Mouse (Mus musculus): ENCODE measurements at regions not wholly inside any gene's neighbourhood (a gene's known extent, or its start where the extent isn't known, plus 50 kb on each side); places are given as distances from the start of the nearest gene placed in this dataset.

DNA sequence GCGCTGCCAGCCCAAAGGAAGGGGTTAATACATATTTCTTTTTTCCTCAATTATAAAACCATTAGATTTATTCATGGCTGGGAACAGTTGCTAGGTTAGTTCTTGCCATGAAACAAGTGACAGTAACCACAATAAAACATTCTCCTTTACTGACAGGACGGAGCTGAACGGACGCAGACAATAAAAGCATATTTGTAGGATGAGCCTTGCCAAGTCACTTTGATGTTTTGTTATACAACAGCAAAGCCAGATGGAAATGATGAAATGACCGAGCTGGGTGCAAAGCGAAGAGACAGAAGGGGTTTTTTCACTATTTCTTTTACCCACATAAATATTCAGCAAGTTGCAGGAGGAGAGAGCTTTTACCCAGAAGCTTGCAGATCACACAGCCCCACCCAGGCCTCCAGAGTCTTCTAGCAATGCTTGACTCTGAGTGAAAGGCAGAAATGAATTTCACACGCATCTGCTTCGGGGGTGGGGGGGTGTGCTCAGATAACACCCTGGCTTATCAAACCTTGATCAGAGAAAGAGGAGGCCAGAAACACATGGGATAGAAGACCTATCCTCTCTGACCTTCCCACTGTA lies 395.3 kb downstream of the Mtx2 start:
- in situ Hi-C loops (cut with MboI): no loop called here

DNA sequence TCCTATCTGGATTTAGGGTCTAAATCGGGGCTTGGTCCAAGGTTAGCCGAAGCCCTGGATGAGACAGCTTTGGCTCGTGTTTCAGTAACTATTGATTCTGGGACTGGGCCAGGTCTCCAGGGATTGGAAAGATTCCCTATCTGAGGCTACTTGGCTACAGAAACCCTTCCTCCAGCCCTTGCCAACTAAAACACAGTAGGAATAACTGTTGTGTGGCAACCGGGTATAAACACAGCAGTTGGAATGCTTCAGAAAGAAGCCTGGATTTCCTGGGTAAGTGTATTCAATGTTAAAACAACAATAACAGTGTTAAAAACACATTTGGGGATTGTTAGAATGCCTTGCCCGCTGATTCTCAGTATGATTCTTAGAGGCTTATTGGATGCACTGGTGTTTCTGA lies 398.8 kb downstream of the Mtx2 start:
- in situ Hi-C loops (cut with MboI): no loop called here

DNA sequence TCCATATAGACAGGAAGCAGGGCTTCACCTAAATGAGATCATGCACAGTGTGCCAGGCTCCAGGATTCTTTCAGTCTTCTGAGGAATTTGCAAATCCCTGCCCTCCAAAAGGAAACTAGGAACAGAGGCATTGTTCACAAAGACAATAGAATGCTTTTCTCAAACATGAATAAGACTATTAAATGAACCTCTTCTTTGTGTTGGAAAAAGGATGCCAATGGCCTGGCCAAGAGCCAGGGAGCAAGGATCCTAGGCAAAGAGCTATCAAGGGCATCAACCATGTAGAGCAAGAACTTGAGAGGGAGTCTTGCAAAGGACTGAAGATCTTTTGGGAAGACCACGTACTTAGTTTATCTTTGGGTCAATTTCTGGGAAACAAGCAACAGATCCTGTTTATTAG lies 415.4 kb downstream of the Mtx2 start:
- in situ Hi-C loops (cut with MboI): no loop called here

DNA sequence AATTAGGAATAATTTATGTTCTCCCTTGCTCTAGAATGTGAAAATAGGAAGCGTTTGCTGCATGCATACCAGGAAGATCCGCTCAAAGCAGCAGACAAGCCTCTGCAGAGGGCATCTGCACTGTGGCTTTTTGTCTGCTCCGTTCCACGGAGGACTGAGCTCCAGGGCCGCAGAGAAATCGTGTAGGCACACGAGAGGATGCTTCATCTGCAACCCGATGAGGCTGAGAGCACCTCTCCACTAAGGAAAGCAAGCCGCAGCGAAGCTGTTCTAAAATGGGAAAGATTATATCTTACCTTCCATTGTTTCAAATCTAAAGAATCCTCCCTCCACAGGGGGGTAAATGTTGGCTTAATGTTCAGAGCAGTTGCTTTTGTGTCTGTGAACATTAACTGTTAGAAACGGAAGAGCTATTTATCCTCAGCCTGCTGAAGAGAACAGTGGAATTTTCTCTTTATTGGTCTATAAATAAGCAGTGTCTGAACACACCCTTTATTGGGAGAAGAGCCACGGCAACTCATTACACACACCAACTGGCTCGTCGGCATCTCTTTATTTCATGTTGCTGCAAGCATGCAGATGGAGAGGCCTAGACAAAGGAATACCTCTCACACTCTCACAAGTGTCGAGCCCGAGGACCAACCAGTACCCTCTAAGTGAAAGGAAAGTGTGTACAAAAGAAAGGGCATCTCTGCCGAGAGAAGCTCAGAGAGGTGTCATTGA lies 414.6 kb upstream of the Hnrnpa3 start:
- in situ Hi-C loops (cut with MboI): no loop called here

DNA sequence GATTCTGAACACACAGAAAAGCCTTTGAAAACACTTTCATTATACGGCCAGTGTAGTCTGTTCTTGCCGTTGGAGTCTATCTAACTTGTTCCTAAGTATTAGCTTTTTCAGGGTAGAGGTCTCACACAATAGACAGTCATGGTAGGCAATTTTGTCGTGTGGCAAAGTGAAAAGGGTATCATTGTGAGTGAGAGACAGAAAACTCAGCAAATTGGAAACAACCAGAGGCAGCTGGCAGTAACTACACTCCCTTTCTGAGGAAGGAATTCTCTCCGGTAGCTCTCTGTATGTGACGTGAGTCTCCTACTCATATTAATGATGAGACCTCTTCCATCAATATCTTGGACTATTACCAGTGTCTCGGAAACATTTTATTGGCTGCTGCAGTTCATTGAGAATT lies 413.8 kb upstream of the Hnrnpa3 start:
- in situ Hi-C loops (cut with MboI): no loop called here

DNA sequence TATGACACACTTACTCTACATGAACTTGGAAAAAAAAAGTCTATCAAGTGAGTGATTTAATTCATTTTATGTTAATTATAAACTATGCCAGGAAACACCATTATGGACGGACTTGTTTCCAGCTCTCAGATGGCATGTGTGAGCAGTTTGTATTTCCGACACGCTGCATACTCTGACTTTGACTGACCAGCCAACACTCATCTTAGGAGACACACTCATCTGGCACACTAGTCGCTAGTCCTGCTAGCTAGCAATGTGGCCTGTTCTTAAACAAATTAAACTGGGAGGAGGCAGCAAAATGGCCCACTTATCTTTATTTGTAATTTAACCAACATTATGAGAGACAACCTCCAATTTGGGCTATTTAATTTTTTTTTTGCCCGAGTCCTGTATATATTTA lies 413.4 kb upstream of the Hnrnpa3 start:
- in situ Hi-C loops (cut with MboI): no loop called here

DNA sequence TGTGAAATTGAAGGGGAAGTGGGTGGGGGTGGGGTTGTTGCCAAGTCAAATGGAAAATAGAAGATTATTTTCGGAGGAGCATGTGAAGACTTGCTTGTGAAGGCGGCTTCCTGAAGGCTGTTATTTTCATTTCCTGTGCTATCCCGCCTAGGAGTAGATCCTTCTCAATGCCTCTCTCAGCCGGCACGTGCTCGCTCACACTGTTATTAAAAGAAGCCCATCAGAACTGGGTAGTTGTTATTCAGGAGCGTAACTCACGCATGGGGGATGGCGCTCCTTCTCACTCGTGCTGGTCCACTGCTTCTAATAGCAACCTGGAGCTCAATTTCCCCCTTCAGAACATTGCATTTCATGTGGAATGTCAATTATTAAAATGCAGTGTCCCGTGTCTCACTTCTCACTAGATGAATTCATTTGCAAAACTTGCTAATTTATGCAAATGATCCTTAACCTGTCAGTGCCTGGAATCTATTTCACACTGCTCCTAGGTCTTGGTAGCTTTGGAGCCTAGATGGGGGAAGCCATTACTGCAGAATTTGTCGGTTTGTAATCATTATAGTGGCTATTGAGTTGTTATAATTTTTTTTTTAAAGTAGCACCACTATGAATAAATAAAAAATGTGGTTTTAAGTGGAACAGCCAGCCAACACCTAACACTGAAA lies 412.8 kb upstream of the Hnrnpa3 start:
- in situ Hi-C loops (cut with MboI): no loop called here

DNA sequence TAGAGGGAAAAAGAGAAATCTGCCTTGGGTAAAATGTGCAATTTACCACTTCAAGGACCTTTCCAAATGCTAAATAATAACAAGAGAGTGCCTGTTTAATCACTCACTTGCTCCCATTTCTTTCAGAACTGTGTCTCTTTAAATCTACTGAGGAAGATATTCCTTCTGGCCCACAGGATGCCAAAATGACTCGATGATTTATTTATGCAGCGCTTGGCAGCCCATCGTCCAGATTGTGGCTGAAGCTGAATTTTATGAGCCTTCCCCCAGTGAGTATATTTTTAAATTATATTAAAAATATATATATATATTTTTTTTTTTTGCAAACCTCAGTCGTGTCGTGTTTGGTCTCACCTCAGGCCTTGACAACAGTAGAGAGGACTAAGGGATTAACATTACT lies 410.8 kb upstream of the Hnrnpa3 start:
- in situ Hi-C loops (cut with MboI): no loop called here

DNA sequence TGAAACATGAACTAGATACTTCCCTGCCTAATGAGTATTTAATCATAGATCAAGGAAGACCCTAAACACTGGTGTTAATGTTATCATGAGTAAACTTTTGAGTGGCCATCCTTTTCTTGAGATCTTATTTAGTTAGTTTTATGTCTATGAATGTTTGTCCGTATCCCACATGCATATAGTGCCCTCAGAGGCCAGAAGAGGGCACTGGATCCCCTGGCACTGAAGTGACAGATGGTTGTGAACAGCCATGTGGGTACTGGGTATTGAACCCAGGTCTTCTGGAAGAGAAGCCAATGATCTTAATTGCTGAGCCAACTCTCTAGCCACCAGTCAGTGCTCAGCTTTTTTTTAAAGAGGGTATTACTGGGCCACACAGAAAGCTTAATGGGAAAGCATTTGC lies 408.6 kb upstream of the Hnrnpa3 start:
- in situ Hi-C loops (cut with MboI): no loop called here

DNA sequence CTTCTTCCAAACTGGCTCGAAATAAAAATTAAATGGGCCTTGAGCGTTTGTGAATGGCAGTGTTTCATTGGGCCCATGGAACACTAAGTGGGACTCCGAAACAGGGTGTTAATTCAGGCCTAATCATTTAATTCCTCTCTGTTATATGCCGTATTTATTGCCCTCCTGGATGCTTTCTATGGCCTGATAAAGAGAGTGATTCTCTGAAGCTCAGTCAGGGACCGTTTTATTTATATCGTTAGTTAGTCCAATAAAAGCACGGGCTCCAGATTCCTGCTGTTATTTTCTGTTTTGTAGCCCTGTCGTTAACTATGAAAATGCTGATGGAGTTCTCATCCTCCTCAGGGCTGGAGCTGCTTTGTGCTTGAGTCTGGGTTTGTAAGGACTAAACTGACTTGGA lies 406.2 kb upstream of the Hnrnpa3 start:
- in situ Hi-C loops (cut with MboI): no loop called here

DNA sequence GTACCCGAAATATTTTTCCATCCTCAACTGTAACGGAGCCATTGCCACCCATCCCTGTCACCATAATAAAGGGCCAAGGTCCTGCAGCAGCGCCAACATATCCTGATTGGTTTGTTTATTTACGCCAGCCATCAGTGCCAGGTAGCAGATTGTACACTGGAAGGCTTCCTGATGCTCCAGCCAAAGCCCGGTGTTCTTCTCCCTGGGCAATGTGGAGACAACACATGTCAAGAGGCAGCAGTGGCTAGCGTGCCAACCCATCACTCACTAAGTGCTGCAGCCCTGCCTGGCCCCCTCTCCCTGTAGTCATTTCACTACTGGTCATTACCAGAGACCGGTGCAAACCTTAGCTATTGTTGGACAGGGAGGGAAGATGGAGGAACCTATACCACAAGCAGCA lies 393.8 kb upstream of the Hnrnpa3 start:
- in situ Hi-C loops (cut with MboI): no loop called here

DNA sequence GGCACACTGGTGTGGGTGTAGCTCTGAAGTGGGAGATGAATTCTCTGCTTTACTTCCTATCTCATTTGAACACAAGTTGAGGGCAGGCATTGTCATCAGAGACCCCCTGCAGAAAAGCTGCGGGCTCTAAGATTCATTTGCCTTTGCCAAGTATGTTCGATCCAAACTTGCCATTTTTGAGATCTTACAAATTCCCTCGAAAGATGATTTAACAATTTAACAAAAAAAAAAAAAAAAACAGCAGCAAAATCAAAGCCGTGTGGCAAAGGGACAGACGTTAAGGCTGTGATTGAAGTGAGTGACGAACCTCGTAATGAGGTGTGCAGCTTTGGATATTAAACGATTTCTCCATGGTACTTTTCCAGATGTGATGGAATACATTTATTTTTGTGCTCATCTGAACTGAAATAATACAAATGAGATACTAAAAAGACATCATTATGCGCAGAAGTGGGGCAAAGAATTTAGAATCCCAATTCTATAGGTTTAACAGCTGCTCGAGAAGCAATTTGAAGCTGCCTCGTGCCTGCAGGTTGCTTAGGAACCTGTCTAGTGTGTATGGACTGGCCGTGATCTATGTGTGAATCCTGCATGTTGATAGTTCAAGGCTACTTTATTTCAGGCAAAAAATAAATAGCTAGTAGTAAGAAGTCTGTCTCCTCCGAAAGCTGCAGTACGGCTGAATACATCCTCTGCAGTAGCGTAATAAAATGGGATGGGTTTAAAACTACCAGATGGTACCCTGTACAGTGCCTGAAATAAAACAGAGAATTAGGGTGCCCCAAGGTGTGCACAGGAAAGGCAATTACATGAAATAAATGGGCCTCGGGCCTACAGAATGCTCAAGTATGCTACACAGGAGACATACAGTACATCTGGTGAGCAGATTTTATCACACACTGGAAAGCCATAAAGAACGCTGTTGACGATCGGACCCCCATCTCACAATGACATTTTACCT lies 393.0 kb upstream of the Hnrnpa3 start:
- in situ Hi-C loops (cut with MboI): no loop called here

DNA sequence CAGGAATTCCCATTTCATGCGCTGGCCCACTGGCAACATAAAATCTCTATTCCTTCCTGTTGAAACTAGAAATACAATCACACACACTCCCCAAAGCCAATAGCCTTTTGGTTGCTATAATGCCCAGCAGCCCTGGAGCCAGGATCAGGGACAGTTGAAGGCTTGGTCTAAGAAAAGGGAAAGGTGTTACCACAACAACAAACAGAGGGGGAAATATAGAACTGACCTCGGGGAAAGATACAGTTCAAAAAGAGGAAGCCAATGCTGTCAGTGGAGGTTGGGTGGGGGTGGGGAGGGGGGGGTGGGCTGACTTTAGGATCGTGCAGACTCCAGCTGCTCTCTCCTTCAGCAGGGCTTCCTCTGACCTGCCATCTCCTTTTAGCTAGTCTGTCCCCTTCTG lies 391.1 kb upstream of the Hnrnpa3 start:
- in situ Hi-C loops (cut with MboI): no loop called here

DNA sequence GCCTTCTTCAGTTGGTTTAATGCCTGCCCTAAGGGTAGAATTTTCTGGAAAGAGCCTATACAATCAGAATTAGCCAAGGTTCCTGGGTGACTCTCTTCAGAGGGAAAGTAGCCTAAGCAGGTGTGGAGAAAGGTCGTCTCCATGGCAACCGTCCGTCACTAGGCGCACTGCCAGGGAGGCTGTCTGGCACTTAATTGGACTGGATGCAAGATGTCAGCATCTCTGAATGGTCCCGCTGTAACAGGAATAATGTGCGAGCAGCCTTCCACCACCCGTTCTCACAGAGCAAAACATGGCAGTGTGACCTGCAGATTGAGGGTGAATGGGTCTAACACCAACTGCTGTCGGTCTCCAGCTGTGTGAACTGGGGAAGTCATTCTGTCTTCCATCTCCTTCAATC lies 389.6 kb upstream of the Hnrnpa3 start:
- in situ Hi-C loops (cut with MboI): no loop called here

DNA sequence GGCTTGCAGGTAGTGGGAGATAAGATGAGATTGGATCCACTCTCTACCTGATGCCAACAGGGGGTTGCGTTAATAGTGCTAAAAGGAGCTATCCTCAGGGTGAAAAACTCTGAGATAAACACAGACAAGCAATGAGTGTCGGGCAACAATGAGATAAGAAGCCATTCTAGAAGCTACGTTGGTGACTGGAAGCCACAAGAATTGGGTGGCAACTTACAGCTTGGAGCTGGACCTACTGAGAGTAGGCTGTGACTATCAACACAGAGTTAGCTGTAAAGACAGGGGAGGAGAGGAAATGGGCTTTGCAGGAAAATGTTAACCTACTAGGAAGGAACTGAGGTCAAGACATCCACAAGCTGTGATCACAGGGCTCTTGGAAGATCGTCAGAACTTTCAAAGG lies 388.9 kb upstream of the Hnrnpa3 start:
- in situ Hi-C loops (cut with MboI): no loop called here

DNA sequence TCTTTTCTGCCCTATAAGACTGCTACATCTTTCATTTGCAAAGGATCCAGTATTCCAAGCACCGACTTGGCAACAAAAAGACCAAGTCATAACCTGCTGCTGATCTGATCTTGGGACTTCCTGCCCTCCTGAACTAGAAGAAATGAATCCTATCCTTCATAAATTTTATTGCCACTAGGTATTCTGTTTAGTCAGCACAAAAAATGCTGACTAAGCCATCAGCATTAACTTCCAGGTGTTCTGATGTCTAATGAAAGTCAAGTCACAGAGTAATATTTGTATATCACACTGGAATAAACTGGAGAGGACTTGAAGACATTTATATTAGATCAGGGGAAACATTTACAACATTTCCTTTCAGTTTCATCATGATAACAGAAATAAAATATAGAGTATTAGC lies 371.2 kb upstream of the Hnrnpa3 start:
- in situ Hi-C loops (cut with MboI): no loop called here

DNA sequence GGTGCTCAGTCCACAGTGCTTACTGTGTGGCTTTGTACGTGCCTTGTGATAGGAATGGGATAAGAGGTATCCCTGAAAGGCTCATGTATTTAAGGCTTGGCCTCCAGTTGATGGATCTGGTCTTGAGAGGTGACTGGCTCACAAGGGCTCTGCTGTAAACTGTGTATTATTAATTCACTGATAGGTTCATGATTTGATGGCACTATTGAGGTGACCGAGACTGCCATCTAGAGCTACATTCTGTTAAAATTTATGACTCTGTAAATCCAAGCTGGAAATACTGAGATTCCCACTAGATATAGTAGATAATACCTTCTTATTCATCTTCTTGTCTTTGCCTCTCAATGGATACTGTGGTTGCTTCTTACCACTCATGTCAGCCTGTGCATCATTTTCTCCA lies 367.4 kb upstream of the Hnrnpa3 start:
- in situ Hi-C loops (cut with MboI): no loop called here

DNA sequence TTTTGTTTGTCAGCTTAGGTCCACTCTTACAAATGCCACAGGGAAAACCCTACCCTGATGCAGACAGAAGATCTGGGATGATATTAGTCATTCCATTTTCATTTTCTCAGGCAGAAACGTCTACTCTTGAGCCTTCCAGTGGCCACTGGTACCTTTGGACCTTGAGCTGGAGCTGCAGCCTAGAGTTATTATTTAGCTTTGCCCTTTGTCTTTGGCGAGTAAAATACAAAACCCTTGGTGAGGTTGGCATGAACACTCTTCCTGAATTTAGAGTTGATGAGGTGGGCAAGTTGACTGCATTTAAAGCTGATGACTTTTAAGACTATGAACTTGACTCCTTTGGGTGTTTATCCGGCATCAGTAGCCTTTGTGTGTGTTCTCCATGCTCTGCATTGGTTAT lies 352.2 kb upstream of the Hnrnpa3 start:
- in situ Hi-C loops (cut with MboI): no loop called here

DNA sequence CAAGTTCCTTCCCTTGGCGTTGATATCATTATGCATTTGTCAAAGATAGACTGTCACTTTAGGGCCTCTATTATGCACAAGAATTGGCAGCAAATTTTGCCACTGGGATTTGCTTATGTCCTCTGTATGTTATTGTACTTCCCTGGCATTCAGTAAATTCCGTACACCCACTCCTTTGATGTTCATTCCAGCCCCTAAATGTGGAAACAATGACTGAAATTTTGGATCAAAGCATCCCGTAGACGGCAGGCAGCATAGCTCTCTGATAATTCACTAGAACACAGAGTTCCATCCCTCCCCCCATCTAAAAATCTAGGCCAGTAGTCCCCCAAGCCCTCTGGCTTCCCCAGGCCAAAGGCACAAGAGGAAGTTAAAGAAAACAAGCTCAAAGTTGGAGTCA lies 347.9 kb upstream of the Hnrnpa3 start:
- in situ Hi-C loops (cut with MboI): no loop called here

DNA sequence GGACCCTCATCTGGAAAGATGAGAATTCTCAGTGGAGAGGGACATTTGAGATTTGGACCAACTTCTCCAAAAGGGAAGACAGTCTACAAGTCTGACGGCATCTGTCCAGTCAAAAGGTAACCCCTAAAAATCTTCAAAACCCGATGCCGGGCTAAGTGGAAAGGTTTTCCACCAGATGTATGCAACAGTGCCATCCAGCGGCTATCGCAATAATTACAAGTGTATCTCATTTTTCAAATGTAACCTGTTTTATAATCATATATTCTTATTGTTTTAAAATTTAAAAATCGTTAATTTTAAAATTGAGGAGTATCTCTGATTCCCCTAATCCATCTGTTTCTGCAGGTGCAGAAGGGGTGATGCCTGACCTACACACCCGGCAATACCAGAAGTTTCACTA lies 346.8 kb upstream of the Hnrnpa3 start:
- in situ Hi-C loops (cut with MboI): no loop called here

DNA sequence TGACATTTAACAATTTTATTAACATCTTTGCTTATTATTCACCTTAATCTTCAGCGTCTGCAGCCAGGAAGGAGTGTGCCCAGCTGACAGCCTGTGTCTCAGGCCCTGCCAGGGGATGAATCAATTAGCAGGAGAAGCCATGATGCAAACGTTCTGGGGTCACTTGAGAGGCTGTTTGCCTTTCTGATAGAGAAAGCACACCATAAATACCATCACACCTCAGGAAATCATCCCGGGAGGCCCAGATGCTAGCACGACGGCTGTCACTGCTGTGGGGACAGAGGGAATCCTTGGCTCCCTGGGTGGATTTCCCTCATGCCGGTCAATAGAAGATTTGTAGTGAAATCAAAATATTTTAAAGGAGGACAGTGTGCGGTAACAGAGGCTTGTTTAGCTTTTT lies 343.7 kb upstream of the Hnrnpa3 start:
- in situ Hi-C loops (cut with MboI): no loop called here

DNA sequence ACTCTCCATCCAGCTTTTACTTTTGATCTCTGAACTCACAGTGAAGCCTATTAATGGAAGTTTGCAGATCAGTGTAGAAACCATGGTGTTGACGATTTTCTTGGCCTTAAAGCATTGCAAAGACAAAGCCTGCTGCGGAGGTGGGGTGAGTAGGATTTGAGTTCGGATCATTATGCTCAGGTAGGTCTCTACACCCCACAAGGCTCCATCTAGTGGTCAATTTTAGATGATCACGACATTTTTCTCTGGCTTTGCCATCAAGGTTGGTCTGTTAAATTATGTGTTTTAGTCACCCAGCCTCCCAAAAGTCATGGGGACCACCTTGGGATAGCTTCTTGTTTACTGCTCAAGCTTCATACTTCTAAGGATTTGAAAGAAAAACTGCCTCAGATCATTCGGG lies 340.9 kb upstream of the Hnrnpa3 start:
- in situ Hi-C loops (cut with MboI): no loop called here

Measured in mature B cell (primary cell).